Mouse (Mus musculus) monocyte, adult 2 months (primary cell): ENCODE results near the gene Olfr901.
"Not testable (repeated sequence)": the region's sequence is repeated elsewhere in the genome, so short reads cannot be mapped to it uniquely, and the experiment has no call there.

ENCODE experiments used
- DNase-seq, 2 experiments: peaks; one replicate each; pipeline ENCODE4 v3.0.0; 2022; ENCODE audit warnings: low spot score in 2 of 2, low read depth in 1 of 2

Gene Olfr901

GRCm38 (mm10) chr9:38429155-38429554 lies at the start of gene Olfr901:
Olfr901 (plus strand) TSS chr9:38429455.
- no peak for DNase-seq

DNA sequence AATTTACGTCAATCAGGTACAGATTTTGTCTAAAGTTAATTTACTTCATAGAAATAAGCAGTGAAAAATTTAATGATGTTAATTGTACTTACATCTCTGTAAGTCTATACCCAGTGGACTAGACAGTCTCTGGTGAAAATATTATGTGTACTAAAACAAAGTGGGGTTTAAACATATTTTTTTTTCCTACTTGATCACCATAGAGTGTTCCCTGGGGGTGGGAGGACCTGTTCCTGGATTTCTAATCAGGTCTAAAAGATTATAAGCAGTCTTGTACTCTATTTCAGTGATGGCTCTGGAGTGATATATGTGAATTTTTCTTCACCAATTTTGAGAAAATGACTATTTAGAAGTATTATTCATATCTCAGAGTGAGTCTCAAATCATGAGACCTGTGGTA lies 27.9 kb upstream of the Olfr901 start, which contains the start of gene Olfr147:
Olfr147 (plus strand) TSS at position 301 of the 400 bp plus-strand sequence.
- no peak for DNase-seq

DNA sequence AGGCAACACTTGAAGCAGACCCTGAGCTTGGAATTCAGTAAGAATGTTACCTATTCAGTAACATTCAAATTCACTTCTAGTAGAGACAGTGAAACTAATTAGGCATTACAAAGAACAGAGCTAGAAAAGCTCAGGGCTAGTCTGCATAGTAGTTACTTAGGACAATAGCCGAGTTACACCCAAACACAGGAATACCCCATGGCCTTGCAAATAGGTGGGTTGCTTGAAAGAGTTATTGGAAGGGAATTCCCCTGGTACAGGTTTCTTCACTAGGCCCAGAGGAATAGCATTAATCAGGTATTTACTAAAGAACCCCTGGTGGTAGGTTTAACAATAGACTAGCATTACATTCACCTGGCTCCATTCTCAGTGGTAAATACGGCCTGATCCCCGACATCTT lies 21.8 kb upstream of the Olfr901 start:
- not testable (repeated sequence) for DNase-seq

GRCm38 (mm10) chr9:38413502-38413901 lies 15.8 kb upstream of the Olfr901 start:
- DNase-seq: not testable (repeated sequence)

GRCm38 (mm10) chr9:38423801-38424200 lies 5.5 kb upstream of the Olfr901 start:
- no peak for DNase-seq

DNA sequence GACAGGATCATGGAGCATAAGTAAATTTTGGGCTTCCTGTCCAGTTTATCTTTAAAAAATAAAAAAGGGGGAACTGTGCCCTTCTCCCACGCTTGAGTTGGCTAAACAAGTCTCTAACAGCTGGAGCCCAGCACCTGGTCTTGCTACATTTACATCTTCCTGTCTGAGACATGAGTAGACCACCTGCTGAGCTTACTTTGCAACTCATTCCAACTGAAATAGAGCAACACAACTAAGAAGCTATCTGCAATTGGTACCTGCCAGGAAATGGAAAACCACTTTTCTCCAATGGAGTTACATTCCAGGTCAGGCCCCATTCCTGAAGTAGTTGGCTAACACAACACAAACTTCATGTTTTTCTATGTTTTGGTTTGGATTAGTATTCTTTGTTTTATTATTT lies 2.2 kb upstream of the Olfr901 start:
- no peak for DNase-seq

DNA sequence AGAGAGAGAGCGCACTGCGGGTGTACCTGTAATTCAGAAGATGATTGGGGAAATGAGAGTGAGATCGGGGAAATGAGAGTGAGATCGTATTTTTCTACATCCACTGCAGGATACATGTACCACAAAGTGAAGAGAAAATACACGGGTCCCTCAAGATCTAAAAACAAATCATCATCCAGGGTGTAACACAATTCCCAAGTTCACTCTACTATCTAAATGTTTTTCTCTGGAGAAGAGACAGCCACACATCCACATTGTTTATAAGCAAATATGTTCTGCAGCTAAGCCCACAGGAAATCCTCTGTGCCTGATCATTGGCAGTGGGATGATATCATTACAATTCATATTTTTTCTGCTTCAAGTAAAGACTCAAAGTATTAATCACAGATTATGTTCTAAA lies 18.1 kb downstream of the Olfr901 start, which contains the start of gene Olfr902:
Olfr902 (plus strand) TSS at position 301 of the 400 bp plus-strand sequence.
- no peak for DNase-seq

DNA sequence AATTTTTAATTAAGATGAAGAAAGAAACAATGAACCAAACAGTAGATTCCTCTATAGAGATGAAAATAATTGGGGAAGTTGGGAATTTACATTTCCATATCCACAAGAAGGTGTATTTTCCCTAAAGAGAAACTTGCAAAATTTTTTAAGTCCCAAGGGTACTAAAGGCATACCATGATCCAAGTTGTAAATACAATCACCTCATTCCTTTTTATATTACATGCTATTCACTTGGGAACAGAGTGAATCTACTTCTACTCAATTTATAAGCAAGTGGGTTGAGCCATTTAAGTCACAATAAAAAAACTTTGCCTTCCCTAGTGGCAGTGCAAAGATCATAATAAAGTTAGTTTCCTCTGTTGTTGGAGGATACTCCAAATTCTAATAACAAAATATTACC lies 33.6 kb downstream of the Olfr901 start, which contains the start of gene Olfr904:
Olfr904 (plus strand) TSS at position 301 of the 400 bp plus-strand sequence.
- no peak for DNase-seq

DNA sequence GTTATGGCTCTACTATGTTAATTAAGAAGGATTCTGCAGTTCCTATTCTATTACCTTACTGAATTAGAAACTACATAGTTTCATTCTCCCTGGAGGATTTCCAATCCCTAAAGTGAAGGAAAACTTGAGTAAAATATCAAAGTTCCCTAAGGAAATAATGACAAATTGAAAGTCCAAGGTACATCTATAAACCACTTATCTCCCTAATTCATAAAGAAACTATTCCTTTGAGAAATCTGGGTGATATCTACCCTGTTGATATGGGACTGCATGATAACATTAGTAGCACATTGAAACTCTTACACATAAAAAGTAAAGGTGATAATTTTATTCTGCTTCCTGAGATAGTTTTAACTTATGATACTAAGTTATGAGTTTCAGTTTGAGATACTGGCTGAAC lies 41.6 kb downstream of the Olfr901 start, which contains the start of gene Olfr905:
Olfr905 (plus strand) TSS at position 301 of the 400 bp plus-strand sequence.
- no peak for DNase-seq
